Mouse (Mus musculus): ENCODE results near the gene Plekhm3. TPM values are rescaled to one million over a fixed set of nuclear protein-coding genes. Genes with fewer than 3 reads are reported as not detected.
A peak's percentile ranks its signal among the peaks of the same experiment; 100 is the strongest.

Gene Plekhm3
- 2.3 TPM for polyA plus RNA-seq (2012; fragmentation: generic; extraction: Trizol)
- long read RNA-seq, experiment 1, partial matches to known transcripts: 0 of 1 reads
- long read RNA-seq, experiment 1, other reads (novel, unspliced or antisense): 1 of 1 reads
- long read RNA-seq, experiment 2, full-length matches to known transcripts: 12 of 15 reads
- long read RNA-seq, experiment 2, partial matches to known transcripts: 0 of 15 reads
- long read RNA-seq, experiment 2, other reads (novel, unspliced or antisense): 3 of 15 reads

DNA sequence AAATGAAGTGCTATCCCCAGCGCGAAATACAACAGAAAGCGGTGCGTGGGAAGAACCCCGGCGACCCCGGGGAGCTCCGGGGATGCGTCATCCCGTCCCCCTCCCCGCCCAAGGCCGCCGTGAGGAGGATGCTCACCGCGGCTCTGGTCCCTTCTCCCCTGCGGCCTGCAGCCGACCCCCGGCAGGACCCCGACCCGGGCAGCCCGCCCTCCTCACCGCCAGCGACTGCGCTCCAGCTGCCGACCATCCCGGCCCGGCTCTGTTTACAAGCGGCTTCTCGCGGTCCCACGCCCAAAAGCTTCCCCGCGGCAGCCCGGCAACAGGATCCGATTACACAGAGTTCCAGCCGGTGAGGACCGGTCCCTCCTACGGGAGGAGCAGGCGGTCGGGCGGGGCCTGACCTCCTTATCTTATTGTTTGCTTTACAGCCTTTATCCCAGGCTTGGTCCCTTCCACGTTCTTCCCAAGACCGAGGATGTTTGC is at the start of gene Plekhm3:
Gene Plekhm3 (minus strand): TSS at position 346 of the 483 bp plus-strand sequence.
- H3K79me2 ChIP-seq (ENCODE audit: control insufficient read depth, insufficient read depth): peaks cover 14% of the 10 kb centered on the region
- no peaks in the 10 kb centered on the region for H3K36me3 ChIP-seq (ENCODE audit: control insufficient read depth, insufficient read depth)
- peaks cover 3% of the 10 kb centered on the region for H3K79me3 ChIP-seq (ENCODE audit: low read depth)
- TF ChIP-seq MYOD1 (IDR thresholded peaks at IDR 0.05; ENCODE audit: control insufficient read depth, insufficient read length, low read depth) (no peak), MAX (IDR thresholded peaks at IDR 0.05) (peak; percentile 52), USF1 (IDR thresholded peaks at IDR 0.05; ENCODE audit: low read depth) (no peak), MYOG (IDR thresholded peaks at IDR 0.05; ENCODE audit: control insufficient read depth, extremely low read depth, insufficient read length) (no peak), CEBPB (IDR thresholded peaks at IDR 0.05; ENCODE audit: low read depth) (no peak), FOSL1 (IDR thresholded peaks at IDR 0.05; ENCODE audit: insufficient read depth, low read length, poor library complexity, severe bottlenecking) (no peak), CTCF (IDR thresholded peaks at IDR 0.05; ENCODE audit: control insufficient read depth, insufficient read depth, insufficient read length) (no peak)
- peak within 1 kb of the TSS; percentile 95 for H3ac ChIP-seq (ENCODE audit: control insufficient read depth, insufficient read length, low read depth)
- no peaks in the 10 kb centered on the region for H3K27me3 ChIP-seq (ENCODE audit: control insufficient read depth, insufficient read depth, insufficient read length)
- H3K4me3 ChIP-seq (ENCODE audit: insufficient read depth, poor library complexity, severe bottlenecking): peak within 1 kb of the TSS; percentile 64

GRCm38 (mm10) chr1:65005575-65005974 is 49.0 kb upstream of the Plekhm3 start:
- no peaks in the 10 kb centered on the region for H3K36me3 ChIP-seq (ENCODE audit: control insufficient read depth, insufficient read depth)
- H3K27me3 ChIP-seq (ENCODE audit: control insufficient read depth, insufficient read depth, insufficient read length): no peaks in the 10 kb centered on the region
- H3K79me2 ChIP-seq (ENCODE audit: control insufficient read depth, insufficient read depth): no peaks in the 10 kb centered on the region
- no peak overlapping the region for H3ac ChIP-seq (ENCODE audit: control insufficient read depth, insufficient read length, low read depth)
- no peak overlapping the region for H3K4me3 ChIP-seq (ENCODE audit: insufficient read depth, poor library complexity, severe bottlenecking)
- H3K79me3 ChIP-seq (ENCODE audit: low read depth): no peaks in the 10 kb centered on the region
- TF ChIP-seq MYOD1 (IDR thresholded peaks at IDR 0.05; ENCODE audit: control insufficient read depth, insufficient read length, low read depth) (no peak), USF1 (IDR thresholded peaks at IDR 0.05; ENCODE audit: low read depth) (no peak)

DNA sequence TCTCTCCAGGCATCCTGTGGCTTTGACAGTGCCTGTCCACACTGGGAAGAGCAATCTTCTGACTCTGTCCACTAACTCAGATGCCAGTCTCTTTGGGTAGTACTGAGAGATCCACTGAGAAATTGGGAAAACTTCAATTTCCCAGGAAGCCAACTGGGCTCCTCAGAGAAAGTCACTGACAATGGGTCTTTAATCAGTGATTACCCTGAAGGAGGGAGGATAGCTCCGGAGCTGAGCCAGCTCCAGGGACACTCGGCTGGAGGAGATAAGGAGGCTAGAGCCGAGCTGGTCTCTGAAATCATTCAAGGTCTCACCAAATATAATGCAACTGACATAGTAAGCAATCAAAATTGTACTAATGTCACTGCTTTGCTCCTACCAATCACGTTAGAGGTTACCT is 47.9 kb upstream of the Plekhm3 start:
- H3K36me3 ChIP-seq (ENCODE audit: control insufficient read depth, insufficient read depth): no peaks in the 10 kb centered on the region
- no peaks in the 10 kb centered on the region for H3K79me3 ChIP-seq (ENCODE audit: low read depth)
- H3K27me3 ChIP-seq (ENCODE audit: control insufficient read depth, insufficient read depth, insufficient read length): no peaks in the 10 kb centered on the region
- TF ChIP-seq FOSL1 (IDR thresholded peaks at IDR 0.05; ENCODE audit: insufficient read depth, low read length, poor library complexity, severe bottlenecking) (no peak), CEBPB (IDR thresholded peaks at IDR 0.05; ENCODE audit: low read depth) (no peak), MYOG (IDR thresholded peaks at IDR 0.05; ENCODE audit: control insufficient read depth, extremely low read depth, insufficient read length) (no peak), MAX (IDR thresholded peaks at IDR 0.05) (no peak), CTCF (IDR thresholded peaks at IDR 0.05; ENCODE audit: control insufficient read depth, insufficient read depth, insufficient read length) (no peak), MYOD1 (IDR thresholded peaks at IDR 0.05; ENCODE audit: control insufficient read depth, insufficient read length, low read depth) (no peak), USF1 (IDR thresholded peaks at IDR 0.05; ENCODE audit: low read depth) (no peak)
- H3ac ChIP-seq (ENCODE audit: control insufficient read depth, insufficient read length, low read depth): no peak overlapping the region
- no peaks in the 10 kb centered on the region for H3K79me2 ChIP-seq (ENCODE audit: control insufficient read depth, insufficient read depth)
- no peak overlapping the region for H3K4me3 ChIP-seq (ENCODE audit: insufficient read depth, poor library complexity, severe bottlenecking)

GRCm38 (mm10) chr1:64993206-64993605 is 36.6 kb upstream of the Plekhm3 start:
- no peak overlapping the region for H3K4me3 ChIP-seq (ENCODE audit: insufficient read depth, poor library complexity, severe bottlenecking)
- no peaks in the 10 kb centered on the region for H3K27me3 ChIP-seq (ENCODE audit: control insufficient read depth, insufficient read depth, insufficient read length)
- no peak overlapping the region for H3ac ChIP-seq (ENCODE audit: control insufficient read depth, insufficient read length, low read depth)
- H3K79me2 ChIP-seq (ENCODE audit: control insufficient read depth, insufficient read depth): no peaks in the 10 kb centered on the region
- H3K79me3 ChIP-seq (ENCODE audit: low read depth): no peaks in the 10 kb centered on the region
- peak; percentile 41 for TF ChIP-seq MYOD1 (IDR thresholded peaks at IDR 0.05; ENCODE audit: control insufficient read depth, insufficient read length, low read depth)
- TF ChIP-seq MYOG (IDR thresholded peaks at IDR 0.05; ENCODE audit: control insufficient read depth, extremely low read depth, insufficient read length): no peak
- no peak for TF ChIP-seq CEBPB (IDR thresholded peaks at IDR 0.05; ENCODE audit: low read depth)
- no peak for TF ChIP-seq FOSL1 (IDR thresholded peaks at IDR 0.05; ENCODE audit: insufficient read depth, low read length, poor library complexity, severe bottlenecking)
- TF ChIP-seq CTCF (IDR thresholded peaks at IDR 0.05; ENCODE audit: control insufficient read depth, insufficient read depth, insufficient read length): no peak
- H3K36me3 ChIP-seq (ENCODE audit: control insufficient read depth, insufficient read depth): no peaks in the 10 kb centered on the region

DNA sequence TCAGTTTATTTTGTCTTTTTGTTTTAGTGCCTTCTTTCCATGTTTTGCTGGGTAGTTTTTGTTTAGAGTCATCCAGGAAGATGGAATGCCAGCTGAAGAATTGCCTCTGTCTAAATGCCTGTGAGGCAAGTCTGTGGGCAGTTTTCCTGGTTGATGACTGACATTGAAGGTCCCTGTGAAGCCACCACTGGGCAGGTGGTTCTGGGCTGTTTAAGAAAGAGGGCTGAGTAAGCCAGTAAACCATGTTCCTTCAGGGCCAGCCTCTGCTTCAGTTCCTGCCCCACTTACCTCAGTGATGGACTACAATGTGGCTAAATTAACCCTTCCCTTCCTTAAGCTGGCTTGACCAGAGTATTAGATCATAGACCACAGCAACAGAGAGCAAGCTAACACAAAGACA is 31.6 kb upstream of the Plekhm3 start:
- Histone ChIP-seq H3K79me2 (ENCODE audit: control insufficient read depth, insufficient read depth) (no peaks in the 10 kb centered on the region), H3K36me3 (ENCODE audit: control insufficient read depth, insufficient read depth) (no peaks in the 10 kb centered on the region), H3K4me3 (ENCODE audit: insufficient read depth, poor library complexity, severe bottlenecking) (no peak overlapping the region), H3ac (ENCODE audit: control insufficient read depth, insufficient read length, low read depth) (no peak overlapping the region), H3K27me3 (ENCODE audit: control insufficient read depth, insufficient read depth, insufficient read length) (no peaks in the 10 kb centered on the region), H3K79me3 (ENCODE audit: low read depth) (no peaks in the 10 kb centered on the region)
- TF ChIP-seq MYOG (IDR thresholded peaks at IDR 0.05; ENCODE audit: control insufficient read depth, extremely low read depth, insufficient read length) (no peak), MYOD1 (IDR thresholded peaks at IDR 0.05; ENCODE audit: control insufficient read depth, insufficient read length, low read depth) (peak; percentile 81)

- Histone ChIP-seq H3K27me3 (ENCODE audit: control insufficient read depth, insufficient read depth, insufficient read length) (no peaks in the 10 kb centered on the region), H3K36me3 (ENCODE audit: control insufficient read depth, insufficient read depth) (no peaks in the 10 kb centered on the region), H3ac (ENCODE audit: control insufficient read depth, insufficient read length, low read depth) (no peak overlapping the region), H3K79me2 (ENCODE audit: control insufficient read depth, insufficient read depth) (no peaks in the 10 kb centered on the region), H3K4me3 (ENCODE audit: insufficient read depth, poor library complexity, severe bottlenecking) (no peak overlapping the region), H3K79me3 (ENCODE audit: low read depth) (no peaks in the 10 kb centered on the region)
- TF ChIP-seq MAX (IDR thresholded peaks at IDR 0.05): no peak
- TF ChIP-seq CEBPB (IDR thresholded peaks at IDR 0.05; ENCODE audit: low read depth): no peak
- TF ChIP-seq MYOD1 (IDR thresholded peaks at IDR 0.05; ENCODE audit: control insufficient read depth, insufficient read length, low read depth): peak; percentile 27
- TF ChIP-seq USF1 (IDR thresholded peaks at IDR 0.05; ENCODE audit: low read depth): no peak
- peak; percentile 1 for TF ChIP-seq CTCF (IDR thresholded peaks at IDR 0.05; ENCODE audit: control insufficient read depth, insufficient read depth, insufficient read length)
Measured at GRCm38 (mm10) chr1:64986120-64986519, 29.5 kb upstream of the Plekhm3 start.

All from C2C12 (cell line).